Mouse (Mus musculus): ENCODE measurements at regions not wholly inside any gene's neighbourhood (a gene's known extent, or its start where the extent isn't known, plus 50 kb on each side); places are given as distances from the start of the nearest gene placed in this dataset.

GRCm38 (mm10) chr2:167848468-167849440 lies 83.1 kb upstream of the Ptpn1 start:
- ATAC-seq (ENCODE audit: poor library complexity, severe bottlenecking): no peak

- ATAC-seq (ENCODE audit: poor library complexity, severe bottlenecking): no peak
These were observed 84.4 kb upstream of the Ptpn1 start for GRCm38 (mm10) chr2:167847281-167848077.

DNA sequence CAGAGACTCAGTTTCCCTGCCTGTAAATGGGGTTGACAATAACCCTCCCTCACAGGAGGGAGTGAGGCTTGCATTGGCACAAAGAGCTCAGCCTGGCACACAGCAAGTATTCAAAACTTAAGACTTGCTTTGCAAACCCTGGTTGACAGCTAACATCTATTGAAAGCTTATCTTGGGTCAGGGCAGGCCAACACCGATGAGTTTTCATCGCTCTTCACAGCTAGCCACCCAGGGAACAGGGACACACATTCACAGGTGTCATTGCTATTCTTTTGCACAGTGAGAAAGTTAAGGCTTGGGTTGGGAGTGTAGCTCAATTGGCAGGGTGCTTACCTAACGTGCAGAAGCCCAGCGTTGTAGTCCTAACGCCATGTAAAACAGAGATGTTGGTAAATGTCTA lies 86.5 kb upstream of the Ptpn1 start:
- no peak for ATAC-seq (ENCODE audit: poor library complexity, severe bottlenecking)

GRCm38 (mm10) chr2:167844556-167844955 lies 87.3 kb upstream of the Ptpn1 start:
- ATAC-seq (ENCODE audit: poor library complexity, severe bottlenecking): no peak

DNA sequence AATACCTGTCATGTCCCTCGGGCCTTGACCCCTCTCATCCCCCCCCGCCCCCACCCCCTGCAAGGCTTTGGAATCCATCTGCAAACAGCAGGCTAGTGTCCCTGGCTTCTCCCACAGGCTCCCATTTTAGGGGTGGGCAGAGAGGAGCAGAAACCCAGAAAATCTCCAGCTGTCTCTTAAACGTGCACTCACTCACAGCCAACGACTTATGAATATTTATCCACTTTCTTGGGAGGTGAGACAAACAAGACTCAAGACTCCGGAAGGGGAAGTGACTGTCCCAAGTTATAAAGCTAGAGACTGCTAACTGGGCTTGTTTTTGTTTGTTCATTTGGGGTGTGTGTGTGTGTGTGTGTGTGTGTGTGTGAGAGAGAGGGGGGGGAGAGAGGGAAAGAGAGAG lies 87.9 kb upstream of the Ptpn1 start:
- ATAC-seq (ENCODE audit: poor library complexity, severe bottlenecking): no peak

- no peak for ATAC-seq (ENCODE audit: poor library complexity, severe bottlenecking)
These were observed 88.9 kb upstream of the Ptpn1 start for GRCm38 (mm10) chr2:167842993-167843392.

GRCm38 (mm10) chr2:167842473-167842872 lies 89.4 kb upstream of the Ptpn1 start:
- no peak for ATAC-seq (ENCODE audit: poor library complexity, severe bottlenecking)

- ATAC-seq (ENCODE audit: poor library complexity, severe bottlenecking): no peak
These were observed 90.3 kb upstream of the Ptpn1 start for GRCm38 (mm10) chr2:167841339-167842240.

GRCm38 (mm10) chr2:167840344-167840743 lies 91.5 kb upstream of the Ptpn1 start:
- peak; percentile 76 for ATAC-seq (ENCODE audit: poor library complexity, severe bottlenecking)

DNA sequence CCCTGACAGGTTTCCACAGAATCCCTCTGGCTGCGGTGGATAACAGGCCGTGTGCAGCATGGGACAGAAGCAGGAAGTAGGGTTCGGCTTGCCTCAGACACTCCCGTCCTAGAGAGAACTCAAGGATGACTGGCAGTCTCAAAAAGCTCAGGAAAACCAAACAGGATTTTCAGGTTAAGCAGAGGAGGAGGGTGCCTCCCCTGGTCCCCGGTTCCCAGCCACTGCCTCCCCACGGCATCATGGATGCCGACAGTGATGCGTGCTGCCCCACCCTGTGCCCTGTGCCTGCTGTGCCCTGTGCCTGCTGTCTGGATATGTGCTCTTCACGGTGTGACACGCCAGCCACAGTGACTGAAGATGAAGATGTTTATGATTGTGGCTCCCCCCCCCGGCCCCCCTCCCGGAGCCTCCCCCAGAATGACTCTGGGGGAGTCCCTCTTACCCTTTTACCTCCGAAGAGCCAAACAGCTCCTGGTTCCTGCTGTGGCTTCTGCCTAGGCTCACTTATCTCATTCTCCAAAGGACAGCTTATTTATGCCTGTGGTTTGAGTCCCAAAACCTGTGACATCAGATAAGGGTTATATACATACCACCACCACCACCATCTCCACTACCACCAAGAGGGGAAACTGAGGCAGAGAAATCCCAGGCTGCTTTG lies 92.4 kb upstream of the Ptpn1 start:
- ATAC-seq (ENCODE audit: poor library complexity, severe bottlenecking): peak; percentile 53

DNA sequence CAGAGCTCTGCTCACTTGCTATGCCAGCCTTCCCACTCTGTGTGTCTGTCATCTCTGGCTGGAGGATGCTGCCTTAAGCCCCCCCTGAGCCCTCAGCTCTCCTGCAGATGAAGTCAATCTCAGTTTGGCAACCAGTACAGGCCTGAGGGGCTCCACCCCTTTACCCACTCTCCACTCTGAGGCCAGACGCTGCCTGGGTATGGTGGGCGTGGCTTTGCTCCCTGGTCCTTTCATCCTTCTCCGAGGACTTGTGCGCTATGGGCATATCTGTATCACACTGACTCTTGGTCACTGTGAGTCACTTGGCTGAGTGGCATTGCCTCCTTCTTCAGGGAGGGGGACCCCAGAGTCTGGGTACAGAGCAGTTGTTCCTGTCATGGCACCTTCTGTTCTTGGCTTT lies 94.3 kb upstream of the Ptpn1 start:
- ATAC-seq (ENCODE audit: poor library complexity, severe bottlenecking): no peak

DNA sequence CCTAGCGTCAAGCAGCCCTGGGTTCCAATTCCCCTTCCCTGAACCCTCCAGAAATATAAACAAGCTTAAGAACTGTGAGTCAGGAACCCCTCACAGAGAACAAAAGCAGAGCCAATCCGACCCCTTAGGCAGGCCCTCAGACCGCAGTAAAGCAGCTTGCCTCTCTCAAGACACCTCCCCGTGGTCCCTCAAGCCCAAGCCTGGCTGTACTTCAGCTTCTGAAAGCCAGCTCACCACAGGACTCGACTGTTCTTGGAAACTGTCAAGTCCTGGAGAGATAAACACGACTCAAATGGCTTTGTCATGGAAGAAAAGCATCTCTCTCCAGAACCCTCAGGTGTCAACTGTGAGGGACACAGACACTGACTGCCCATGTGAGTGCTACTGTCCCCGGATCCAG lies 95.2 kb upstream of the Ptpn1 start:
- ATAC-seq (ENCODE audit: poor library complexity, severe bottlenecking): no peak

GRCm38 (mm10) chr2:167834605-167835004 lies 97.3 kb upstream of the Ptpn1 start:
- no peak for ATAC-seq (ENCODE audit: poor library complexity, severe bottlenecking)

DNA sequence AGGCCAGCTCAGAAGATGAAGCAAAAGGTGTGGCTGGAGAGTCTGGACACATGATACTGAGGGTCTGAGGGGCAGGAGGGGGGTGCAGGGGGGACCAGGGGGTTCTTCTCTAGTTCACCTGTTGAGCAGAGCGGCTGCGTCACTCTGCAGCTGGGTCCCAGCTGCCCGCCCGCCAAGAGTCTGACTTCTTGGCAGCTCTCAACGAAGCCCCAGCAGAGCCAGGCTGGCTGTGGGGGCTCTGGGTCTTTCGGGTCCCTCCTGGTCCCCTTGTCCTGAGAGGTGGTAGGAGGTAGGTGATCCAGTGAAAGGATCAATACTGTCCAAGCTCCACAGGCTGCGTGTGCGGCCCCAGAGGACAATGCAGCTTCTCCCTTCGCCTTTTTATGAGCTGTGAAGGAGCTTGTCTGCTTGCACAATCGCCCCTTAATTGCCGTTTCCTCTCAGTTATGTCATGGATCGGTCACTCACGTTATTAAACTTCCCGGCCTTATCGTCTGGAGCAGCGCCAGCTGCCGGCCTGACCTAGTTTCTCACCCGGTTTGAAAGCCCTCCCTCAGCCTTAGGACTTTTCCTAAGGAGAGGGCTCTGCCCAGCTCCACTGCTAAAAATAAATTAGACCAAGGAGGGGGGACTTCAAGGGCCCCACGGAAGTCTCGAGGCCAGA lies 98.4 kb upstream of the Ptpn1 start:
- ATAC-seq (ENCODE audit: poor library complexity, severe bottlenecking): peak; percentile 77

GRCm38 (mm10) chr2:167831076-167832039 lies 100.5 kb upstream of the Ptpn1 start:
- ATAC-seq (ENCODE audit: poor library complexity, severe bottlenecking): peak; percentile 84

DNA sequence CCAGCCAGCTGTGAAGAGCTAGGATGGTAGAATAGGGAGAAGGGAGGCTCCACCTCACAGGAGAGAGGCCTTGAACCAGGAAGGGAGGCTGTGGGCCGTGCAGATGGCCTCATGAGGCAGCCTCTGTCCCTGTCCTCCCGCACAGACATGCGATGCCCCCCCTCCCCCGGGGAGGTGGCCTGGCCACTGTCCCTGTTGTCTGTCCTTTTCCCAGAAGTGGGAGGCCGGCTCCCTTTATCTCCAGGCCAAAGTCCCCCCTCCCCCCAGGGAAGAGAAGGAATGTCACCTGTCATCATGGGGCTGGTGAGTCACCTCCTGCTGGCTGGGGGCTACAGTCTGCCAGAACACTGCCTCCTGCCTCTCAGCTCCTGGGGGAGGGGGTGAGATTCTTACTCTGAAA lies 103.6 kb upstream of the Ptpn1 start:
- no peak for ATAC-seq (ENCODE audit: poor library complexity, severe bottlenecking)

GRCm38 (mm10) chr2:167826922-167827703 lies 104.7 kb upstream of the Ptpn1 start:
- ATAC-seq (ENCODE audit: poor library complexity, severe bottlenecking): no peak

DNA sequence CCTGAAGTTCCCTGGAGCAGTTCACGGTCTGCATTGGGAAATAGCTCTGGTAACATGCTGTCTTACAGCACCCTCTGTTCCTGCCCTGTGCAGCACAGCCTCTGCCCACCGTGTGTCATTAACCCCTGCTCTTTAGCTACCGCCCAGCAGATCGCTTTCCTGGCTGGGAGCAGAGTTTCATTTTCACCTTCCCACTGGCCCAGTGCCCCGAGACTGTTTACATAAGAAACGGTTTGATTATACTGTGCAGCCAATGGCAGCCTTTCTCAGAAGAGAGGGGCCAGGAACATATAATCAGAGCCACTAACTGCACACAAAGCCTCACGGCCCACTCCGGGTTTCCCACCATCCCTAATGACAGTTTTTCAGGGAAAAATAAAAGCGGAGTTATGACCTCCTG lies 108.3 kb upstream of the Ptpn1 start:
- ATAC-seq (ENCODE audit: poor library complexity, severe bottlenecking): peak; percentile 75
